In genomic region chr6:42374701-42375100, GRCm38 (mm10) we compare ENCODE assay signal across 24 mouse cellular contexts. TPM values are rescaled to one million over a fixed set of nuclear protein-coding genes. Genes with fewer than 3 reads are reported as not detected.
DNase-seq lines count a peak whose midpoint lies in the region; ATAC-seq and TF ChIP-seq lines count a peak whose summit lies in the region.
"Had no signal": no experiment of that assay in that cellular context is flagged by ENCODE, and none has a peak within 500 bp of the region (broad histone marks: within the 10 kb centered on the region; RNA-seq: fewer than 3 reads in every experiment).

No protein-coding gene starts in this region.

- no peaks in the 10 kb centered on the region for H3K27me3 ChIP-seq in limb, embryonic 14.5 days (ENCODE audit: control insufficient read depth, insufficient read depth, low read length)
- no peaks in the 10 kb centered on the region; the same call in 1 of the 2 replicates for H3K27me3 ChIP-seq in limb, embryonic 10.5 days (ENCODE audit: low read depth, poor library complexity, severe bottlenecking)
- H3K27me3 ChIP-seq in heart, embryonic 14.5 days (ENCODE audit: control insufficient read depth, insufficient read depth, low read length): no peaks in the 10 kb centered on the region
- peaks cover 41% of the 10 kb centered on the region for H3K27me3 ChIP-seq in hindbrain, embryonic 10.5 days (ENCODE audit: insufficient read depth, poor library complexity, severe bottlenecking)

- peaks cover 12% of the 10 kb centered on the region for H3K4me1 ChIP-seq in limb, embryonic 14.5 days (ENCODE audit: control insufficient read depth, insufficient read depth, low read length)
- peaks cover 42% of the 10 kb centered on the region for H3K4me1 ChIP-seq in limb, embryonic 10.5 days
- H3K4me1 ChIP-seq in heart, embryonic 14.5 days (ENCODE audit: control insufficient read depth in 2 of 2, insufficient read depth in 2 of 2, low read length in 2 of 2): peaks cover 28 to 50% of the 10 kb centered on the region in 2 experiments
- H3K4me1 ChIP-seq in hindbrain, embryonic 10.5 days (replicated peaks): peaks cover 39% of the 10 kb centered on the region

- no peak overlapping the region for H3K9ac ChIP-seq in limb, embryonic 14.5 days (ENCODE audit: low read depth, low read length, severe bottlenecking)
- no peak overlapping the region for H3K9ac ChIP-seq in heart, embryonic 14.5 days (ENCODE audit: low read length)
- H3K9ac ChIP-seq: forebrain, embryonic 15.5 days; midbrain, embryonic 15.5 days had no signal

- WGBS in limb, embryonic 14.5 days: 65% methylated on average over 4 of the region's 4 CpGs
- 87% methylated on average over 4 of the region's 4 CpGs for WGBS in limb, embryonic 10.5 days
- 16% methylated on average over 4 of the region's 4 CpGs for WGBS in heart, embryonic 14.5 days
- 78% methylated on average over 4 of the region's 4 CpGs for WGBS in hindbrain, embryonic 10.5 days

- no peaks in the 10 kb centered on the region for H3K36me3 ChIP-seq in limb, embryonic 14.5 days (ENCODE audit: control insufficient read depth, insufficient read depth, low read length)
- H3K36me3 ChIP-seq in limb, embryonic 10.5 days: no peaks in the 10 kb centered on the region
- H3K36me3 ChIP-seq in heart, embryonic 14.5 days (ENCODE audit: control insufficient read depth, insufficient read depth, low read length): no peaks in the 10 kb centered on the region
- H3K36me3 ChIP-seq in hindbrain, embryonic 10.5 days: no peaks in the 10 kb centered on the region
- H3K36me3 ChIP-seq: forebrain, embryonic 15.5 days; G1E; midbrain, embryonic 15.5 days had no signal

- H3K27ac ChIP-seq in limb, embryonic 14.5 days (replicated peaks; ENCODE audit: low read depth, low read length): no peak overlapping the region
- no peak overlapping the region for H3K27ac ChIP-seq in limb, embryonic 10.5 days
- H3K27ac ChIP-seq in heart, embryonic 14.5 days (replicated peaks in 1 of 2; ENCODE audit: control insufficient read depth in 1 of 2, insufficient read depth in 1 of 2, low read depth in 2 of 2, low read length in 2 of 2): peak overlapping the region; percentile 70 to 71
- H3K27ac ChIP-seq in hindbrain, embryonic 10.5 days: no peak overlapping the region
- H3K27ac ChIP-seq: forebrain, embryonic 15.5 days; midbrain, embryonic 15.5 days had no signal

- 0 out of 2 replicates have a peak, but pooled peaks have one; percentile 25 for ATAC-seq in limb, embryonic 14.5 days (ENCODE audit: low FRiP score, low read depth)
- 0 out of 2 replicates have a peak, but pooled peaks have one; percentile 25 for ATAC-seq in heart, embryonic 14.5 days (ENCODE audit: insufficient number of reproducible peaks, insufficient read depth, low FRiP score, low read depth)
- ATAC-seq in erythroblast, adult 5-6 weeks (replicated peaks; ENCODE audit: low FRiP score, poor library complexity, severe bottlenecking): no peak
- ATAC-seq: CD4-positive, CD25-positive, alpha-beta regulatory T cell, adult 4 months; forebrain, embryonic 15.5 days had no signal

- no peak for TF ChIP-seq POLR2A in limb, embryonic 14.5 days (IDR thresholded peaks at IDR 0.05; ENCODE audit: borderline replicate concordance, extremely low read depth, insufficient read depth, insufficient read length)

- no peak overlapping the region for H3K4me3 ChIP-seq in limb, embryonic 14.5 days (replicated peaks; ENCODE audit: low read length)
- H3K4me3 ChIP-seq in limb, embryonic 10.5 days: no peak overlapping the region
- H3K4me3 ChIP-seq in heart, embryonic 14.5 days (ENCODE audit: control insufficient read depth in 1 of 2, insufficient read depth in 1 of 2, low read depth in 1 of 2, low read length in 2 of 2): no peak overlapping the region
- no peak overlapping the region for H3K4me3 ChIP-seq in hindbrain, embryonic 10.5 days
- H3K4me3 ChIP-seq: forebrain, embryonic 15.5 days; midbrain, embryonic 15.5 days had no signal

- no peaks in the 10 kb centered on the region for H3K9me3 ChIP-seq in limb, embryonic 14.5 days (ENCODE audit: control insufficient read depth, low read length)
- H3K9me3 ChIP-seq in limb, embryonic 10.5 days (replicated peaks): no peaks in the 10 kb centered on the region
- no peaks in the 10 kb centered on the region for H3K9me3 ChIP-seq in heart, embryonic 14.5 days (ENCODE audit: control insufficient read depth, low read length)
- H3K9me3 ChIP-seq in hindbrain, embryonic 10.5 days: no peaks in the 10 kb centered on the region
- H3K9me3 ChIP-seq: forebrain, embryonic 15.5 days; G1E; midbrain, embryonic 15.5 days had no signal

- DNase-seq in limb, embryonic 14.5 days (ENCODE audit: low spot score): peak; percentile 71
- no peak for DNase-seq in limb, embryonic 10.5 days (ENCODE audit: low spot score)
- DNase-seq in adipocyte (ENCODE audit: low spot score): peak; percentile 69
- peak; percentile 80 for DNase-seq in skeletal muscle tissue, adult 2 months (ENCODE audit: low read depth, low spot score)
- no peak for DNase-seq in hindbrain, embryonic 10.5 days (ENCODE audit: low spot score)
- DNase-seq: adrenal gland, adult 2 months; cerebellum, adult 11-12 months; cerebellum, postnatal 25 days; kidney, adult 2 months; kidney, postnatal 25 days; lung, adult 18-20 months; spleen, adult 18-20 months; thymus, adult 18-20 months had no signal

- no peak overlapping the region for H3K4me2 ChIP-seq in limb, embryonic 14.5 days (replicated peaks; ENCODE audit: low read depth, low read length, severe bottlenecking)
- H3K4me2 ChIP-seq in heart, embryonic 14.5 days (ENCODE audit: low read length): no peak overlapping the region
- H3K4me2 ChIP-seq: forebrain, embryonic 15.5 days; midbrain, embryonic 15.5 days had no signal

RNA-seq across cellular contexts. Expression of gene Epha1, which starts 1.6 kb away (rescaled TPM):
- 17.7 and 18.3 TPM in 2 replicates for polyA plus RNA-seq in limb, embryonic 14.5 days (2012; rRNA removed)
- polyA plus RNA-seq in limb, embryonic 14.5 days (2014; fragmentation: Nextera tagmentation; extraction: Ambion mirVana): 7.4 and 8.8 TPM in 2 replicates
- 7.2 and 7.7 TPM in 2 replicates for polyA plus RNA-seq in limb, embryonic 10.5 days (2016; fragmentation: Nextera tagmentation; extraction: Ambion mirVana)
- 0.96 and 1.1 TPM in 2 replicates for polyA plus RNA-seq in heart, embryonic 14.5 days (2014; fragmentation: Nextera tagmentation; extraction: Ambion mirVana)
- 1.8 and 3.1 TPM in 2 replicates for polyA plus RNA-seq in hindbrain, embryonic 10.5 days (2016; fragmentation: Nextera tagmentation; extraction: Ambion mirVana)
- total RNA-seq in erythroblast, adult 5-6 weeks (2015; ENCODE audit: low replicate concordance): not detected in 2 replicates
- total RNA-seq in erythroblast, adult 5-6 weeks (2017; ENCODE audit: low replicate concordance): not detected in 2 replicates
- total RNA-seq: G1E; megakaryocyte, adult 5-6 weeks had no signal
- polyA plus RNA-seq: G1E had no signal

RNA-seq across cellular contexts. Expression of gene Zyx, which starts 25.3 kb away (rescaled TPM):
- polyA plus RNA-seq in limb, embryonic 14.5 days (2012; rRNA removed): 176 and 232 TPM in 2 replicates
- 152 and 159 TPM in 2 replicates for polyA plus RNA-seq in limb, embryonic 14.5 days (2014; fragmentation: Nextera tagmentation; extraction: Ambion mirVana)
- polyA plus RNA-seq in limb, embryonic 10.5 days (2016; fragmentation: Nextera tagmentation; extraction: Ambion mirVana): 115 and 126 TPM in 2 replicates
- 167 and 173 TPM in 2 replicates for polyA plus RNA-seq in heart, embryonic 14.5 days (2014; fragmentation: Nextera tagmentation; extraction: Ambion mirVana)
- 86.0 and 103 TPM in 2 replicates for polyA plus RNA-seq in hindbrain, embryonic 10.5 days (2016; fragmentation: Nextera tagmentation; extraction: Ambion mirVana)
- total RNA-seq in erythroblast, adult 5-6 weeks (2015; ENCODE audit: low replicate concordance): 74.0 and 87.0 TPM in 2 replicates
- total RNA-seq in erythroblast, adult 5-6 weeks (2017; ENCODE audit: low replicate concordance): 7.7 and 14.1 TPM in 2 replicates

RNA-seq across cellular contexts. Expression of gene Tas2r143, which starts 25.3 kb away (rescaled TPM):
- 0.17 and 0.28 TPM in 2 replicates for polyA plus RNA-seq in limb, embryonic 14.5 days (2012; rRNA removed)
- polyA plus RNA-seq in limb, embryonic 14.5 days (2014; fragmentation: Nextera tagmentation; extraction: Ambion mirVana): not detected in 2 replicates
- not detected in 2 replicates for polyA plus RNA-seq in limb, embryonic 10.5 days (2016; fragmentation: Nextera tagmentation; extraction: Ambion mirVana)
- polyA plus RNA-seq in heart, embryonic 14.5 days (2014; fragmentation: Nextera tagmentation; extraction: Ambion mirVana): not detected in 2 replicates
- not detected in 2 replicates for polyA plus RNA-seq in hindbrain, embryonic 10.5 days (2016; fragmentation: Nextera tagmentation; extraction: Ambion mirVana)
- not detected in 2 replicates for total RNA-seq in erythroblast, adult 5-6 weeks (2015; ENCODE audit: low replicate concordance)
- not detected in 2 replicates for total RNA-seq in erythroblast, adult 5-6 weeks (2017; ENCODE audit: low replicate concordance)
- total RNA-seq: heart, postnatal 36 days; left cerebral cortex, postnatal 10 days had no signal
- polyA plus RNA-seq: CD4-positive, CD25-positive, alpha-beta regulatory T cell, adult 4 months; forebrain, embryonic 15.5 days; G1E; kidney, adult 2 months; midbrain, embryonic 15.5 days; stomach, embryonic 14.5 days had no signal

RNA-seq across cellular contexts. Expression of gene Tas2r135, which starts 30.5 kb away (rescaled TPM):
- polyA plus RNA-seq in limb, embryonic 14.5 days (2012; rRNA removed): 0.11 TPM in 1 of 2 replicates, not detected in the other
- not detected in 2 replicates for polyA plus RNA-seq in limb, embryonic 14.5 days (2014; fragmentation: Nextera tagmentation; extraction: Ambion mirVana)
- not detected in 2 replicates for polyA plus RNA-seq in limb, embryonic 10.5 days (2016; fragmentation: Nextera tagmentation; extraction: Ambion mirVana)
- not detected in 2 replicates for polyA plus RNA-seq in heart, embryonic 14.5 days (2014; fragmentation: Nextera tagmentation; extraction: Ambion mirVana)
- not detected in 2 replicates for polyA plus RNA-seq in hindbrain, embryonic 10.5 days (2016; fragmentation: Nextera tagmentation; extraction: Ambion mirVana)
- not detected in 2 replicates for total RNA-seq in erythroblast, adult 5-6 weeks (2015; ENCODE audit: low replicate concordance)
- total RNA-seq in erythroblast, adult 5-6 weeks (2017; ENCODE audit: low replicate concordance): not detected in 2 replicates
- total RNA-seq: left cerebral cortex, postnatal 10 days had no signal
- polyA plus RNA-seq: adrenal gland, adult 2 months; CD4-positive, CD25-positive, alpha-beta regulatory T cell, adult 4 months; forebrain, embryonic 15.5 days; G1E; kidney, adult 2 months; liver, adult 2 months; midbrain, embryonic 15.5 days; stomach, embryonic 14.5 days had no signal

RNA-seq across cellular contexts. Expression of gene Fam131b, which starts 50.3 kb away (rescaled TPM):
- polyA plus RNA-seq in limb, embryonic 14.5 days (2012; rRNA removed): 2.9 and 3.6 TPM in 2 replicates
- 0.29 and 0.47 TPM in 2 replicates for polyA plus RNA-seq in limb, embryonic 14.5 days (2014; fragmentation: Nextera tagmentation; extraction: Ambion mirVana)
- polyA plus RNA-seq in limb, embryonic 10.5 days (2016; fragmentation: Nextera tagmentation; extraction: Ambion mirVana): 0.44 and 0.65 TPM in 2 replicates
- polyA plus RNA-seq in heart, embryonic 14.5 days (2014; fragmentation: Nextera tagmentation; extraction: Ambion mirVana): 0.14 and 0.20 TPM in 2 replicates
- polyA plus RNA-seq in hindbrain, embryonic 10.5 days (2016; fragmentation: Nextera tagmentation; extraction: Ambion mirVana): 1.4 and 2.9 TPM in 2 replicates
- not detected in 2 replicates for total RNA-seq in erythroblast, adult 5-6 weeks (2015; ENCODE audit: low replicate concordance)
- not detected in 2 replicates for total RNA-seq in erythroblast, adult 5-6 weeks (2017; ENCODE audit: low replicate concordance)
- total RNA-seq: liver, adult 2 months; megakaryocyte, adult 5-6 weeks had no signal
- polyA plus RNA-seq: CD4-positive, CD25-positive, alpha-beta regulatory T cell, adult 4 months; liver, adult 2 months had no signal

Comparison
In these comparisons a context has a peak if more than half of its experiments do, and no peak if none do; other contexts are left out.
1. DNase-seq: peak in limb, embryonic 14.5 days (single experiment), adipocyte (single experiment) and skeletal muscle tissue, adult 2 months (single experiment); none in limb, embryonic 10.5 days (single experiment) and hindbrain, embryonic 10.5 days (single experiment).
2. H3K27ac ChIP-seq: peak in heart, embryonic 14.5 days (2 of 2); none in limb, embryonic 14.5 days (single experiment), limb, embryonic 10.5 days (single experiment) and hindbrain, embryonic 10.5 days (single experiment).